Mouse (Mus musculus) intestine, embryonic 14.5 days (tissue): ENCODE measurements around the gene Suclg1. TPM values are rescaled to one million over a fixed set of nuclear protein-coding genes. Genes with fewer than 3 reads are reported as not detected.
A peak's percentile ranks its signal among the peaks of the same experiment; 100 is the strongest.

ENCODE experiments used
- ATAC-seq: fragments of 200-750 bp; cut with Nextera tagmentation; replicated peaks from 2 replicates; pipeline ENCODE4 v1.8.0; 2017; ENCODE audit warnings: low read depth, moderate number of reproducible peaks, moderate TSS enrichment, moderate library complexity; ENCODE audit not compliant: low FRiP score, low TSS enrichment
- DNase-seq: peaks from one replicate; pipeline ENCODE4 v3.0.0-alpha.2; 2018; ENCODE audit warnings: low spot score
- H3K27ac ChIP-seq: fragments of 300-500 bp; sonication (generic); 2 replicates; pipeline ENCODE4 v1.5.1; 2014; ENCODE audit warnings: low read depth, mild to moderate bottlenecking, control low read depth
- H3K27me3 ChIP-seq: fragments of 300-500 bp; sonication (generic); replicated peaks from 2 replicates; pipeline ENCODE4 v1.6.1; 2014; ENCODE audit warnings: low read length, control low read depth; ENCODE audit not compliant: control insufficient read depth, insufficient read depth
- H3K36me3 ChIP-seq: fragments of 300-500 bp; sonication (generic); 2 replicates; pipeline ENCODE4 v1.6.1; 2014; ENCODE audit warnings: low read length, control low read depth; ENCODE audit not compliant: control insufficient read depth, insufficient read depth
- H3K4me1 ChIP-seq: fragments of 300-500 bp; sonication (generic); replicated peaks from 2 replicates; pipeline ENCODE4 v1.6.1; 2014; ENCODE audit warnings: low read length, control low read depth, mixed read lengths; ENCODE audit not compliant: control insufficient read depth, insufficient read depth
- H3K4me2 ChIP-seq: fragments of 300-500 bp; sonication (generic); 2 replicates; pipeline ENCODE4 v1.6.1; 2014; ENCODE audit warnings: low read length
- H3K4me3 ChIP-seq: fragments of 300-500 bp; sonication (generic); 2 replicates; pipeline ENCODE4 v1.5.1; 2014; ENCODE audit warnings: low read depth, low read length, control low read depth, mixed read lengths
- H3K9ac ChIP-seq: fragments of 300-500 bp; sonication (generic); 2 replicates; pipeline ENCODE4 v1.6.1; 2014; ENCODE audit warnings: mild to moderate bottlenecking, low read length
- H3K9me3 ChIP-seq: fragments of 300-500 bp; sonication (generic); 2 replicates; pipeline ENCODE4 v1.6.1; 2016; ENCODE audit warnings: low read length, control low read depth; ENCODE audit not compliant: control insufficient read depth
- WGBS: fragments of 180-500 bp; shearing (Covaris S2); extraction: QIAGEN DNeasy Blood & Tissue Kit; methylation state at CpG from one replicate; pipeline ENCODE4 v1.1.7; 2014; 5-methylcytosine and 5-hydroxymethylcytosine counted together
- polyA plus RNA-seq: library from polyadenylated mRNA; unstranded; fragments of >200 nt; fragmentation: Nextera tagmentation; extraction: Ambion mirVana; gene quantifications from 2 replicates; pipeline ENCODE4 v1.2.1, GENCODE M21; 2014

The Suclg1 gene
- polyA plus RNA-seq = 226 and 235 TPM in 2 replicates

GRCm38 (mm10) chr6:73248237-73249048 is at the start of gene Suclg1:
TSS of gene Suclg1 (plus strand) at chr6:73248382.
- H3K9ac ChIP-seq = peak within 1 kb of the TSS; percentile 85
- ATAC-seq (peak; percentile 93), DNase-seq (peak; percentile 93)
- WGBS = under 1% methylated on average over 57 of the region's 58 CpGs
- no peaks in the 10 kb centered on the region for H3K27me3 ChIP-seq
- H3K36me3 ChIP-seq = no peaks in the 10 kb centered on the region
- peak within 1 kb of the TSS; percentile 79 for H3K27ac ChIP-seq
- H3K4me2 ChIP-seq = peak within 1 kb of the TSS; percentile 81
- H3K9me3 ChIP-seq = no peaks in the 10 kb centered on the region
- peaks cover 11% of the 10 kb centered on the region for H3K4me1 ChIP-seq
- peak within 1 kb of the TSS; percentile 86 for H3K4me3 ChIP-seq

DNA sequence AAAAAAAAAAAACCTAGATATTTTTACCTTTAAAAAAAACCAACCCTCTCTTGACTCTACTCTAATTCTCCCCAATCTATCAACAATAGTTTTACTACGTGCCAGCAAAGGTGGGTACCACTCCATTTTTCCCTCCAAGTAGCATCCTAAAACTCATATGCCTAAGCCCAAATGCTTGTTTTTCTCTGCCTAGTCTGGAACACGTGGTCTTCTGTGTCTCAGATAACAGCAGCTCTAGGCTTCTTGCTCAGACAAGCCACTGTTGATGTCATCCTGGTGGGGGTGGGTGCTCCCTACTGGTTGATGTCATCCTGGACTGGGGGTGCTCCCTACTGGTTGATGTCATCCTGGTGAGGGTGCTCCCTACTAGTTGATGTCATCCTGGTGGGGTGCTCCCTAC is 44.5 kb upstream of the Suclg1 start:
- WGBS = 78% methylated on average over 2 of the region's 2 CpGs
- Histone ChIP-seq H3K36me3 (no peaks in the 10 kb centered on the region), H3K4me1 (no peaks in the 10 kb centered on the region), H3K4me3 (no peak overlapping the region), H3K27ac (no peak overlapping the region), H3K27me3 (no peaks in the 10 kb centered on the region), H3K9me3 (no peaks in the 10 kb centered on the region), H3K4me2 (no peak overlapping the region), H3K9ac (no peak overlapping the region)
- DNase-seq (no peak), ATAC-seq (no peak)

DNA sequence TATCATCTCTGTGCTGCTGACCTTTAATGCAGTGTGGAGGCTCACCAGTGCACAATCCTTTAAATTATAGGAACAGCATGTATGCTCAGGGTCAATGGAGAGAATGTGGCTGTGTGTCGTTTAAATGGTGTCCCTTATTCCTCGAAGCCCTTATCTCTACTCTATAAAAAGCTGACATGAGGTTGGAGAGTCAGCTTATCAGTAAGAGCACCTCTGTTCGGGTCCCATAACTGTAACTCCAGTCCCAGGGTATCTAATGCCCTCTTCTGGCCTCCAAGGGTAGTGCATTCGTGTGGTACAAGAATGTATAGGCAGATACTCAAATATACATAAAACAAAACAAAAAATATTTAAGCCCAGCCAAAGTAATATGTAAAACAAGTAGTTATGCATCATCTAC is 43.2 kb upstream of the Suclg1 start:
- H3K36me3 ChIP-seq = no peaks in the 10 kb centered on the region
- H3K4me1 ChIP-seq = no peaks in the 10 kb centered on the region
- H3K4me2 ChIP-seq = no peak overlapping the region
- no peaks in the 10 kb centered on the region for H3K9me3 ChIP-seq
- no peak overlapping the region for H3K4me3 ChIP-seq
- ATAC-seq (no peak), DNase-seq (no peak)
- no peaks in the 10 kb centered on the region for H3K27me3 ChIP-seq
- no peak overlapping the region for H3K27ac ChIP-seq
- 77% methylated on average over 4 of the region's 4 CpGs for WGBS
- no peak overlapping the region for H3K9ac ChIP-seq

DNA sequence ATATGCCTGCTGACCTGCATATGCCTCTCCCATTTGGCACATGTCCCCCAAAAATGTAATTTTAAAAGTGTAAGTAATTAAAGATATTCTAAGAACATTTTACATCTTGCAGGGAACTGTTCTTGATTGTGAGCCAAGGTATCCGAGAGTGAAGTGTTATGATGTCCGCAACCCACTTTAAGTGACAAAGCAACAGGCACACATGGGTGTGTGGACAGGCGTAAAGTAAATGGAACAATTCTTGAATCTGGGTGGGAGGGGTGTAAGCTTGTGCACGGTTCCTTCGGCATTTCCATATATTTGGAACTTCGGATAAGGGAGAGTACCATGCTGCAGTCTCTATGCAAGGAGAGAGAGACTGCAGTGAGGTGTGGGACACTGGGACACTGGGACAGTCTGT is 38.6 kb upstream of the Suclg1 start:
- 90% methylated on average over 6 of the region's 6 CpGs for WGBS
- ATAC-seq (no peak), DNase-seq (no peak)
- H3K4me1 ChIP-seq = no peaks in the 10 kb centered on the region
- no peaks in the 10 kb centered on the region for H3K9me3 ChIP-seq
- H3K27ac ChIP-seq = no peak overlapping the region
- no peaks in the 10 kb centered on the region for H3K36me3 ChIP-seq
- no peak overlapping the region for H3K4me3 ChIP-seq
- H3K4me2 ChIP-seq = no peak overlapping the region
- no peak overlapping the region for H3K9ac ChIP-seq
- H3K27me3 ChIP-seq = no peaks in the 10 kb centered on the region

DNA sequence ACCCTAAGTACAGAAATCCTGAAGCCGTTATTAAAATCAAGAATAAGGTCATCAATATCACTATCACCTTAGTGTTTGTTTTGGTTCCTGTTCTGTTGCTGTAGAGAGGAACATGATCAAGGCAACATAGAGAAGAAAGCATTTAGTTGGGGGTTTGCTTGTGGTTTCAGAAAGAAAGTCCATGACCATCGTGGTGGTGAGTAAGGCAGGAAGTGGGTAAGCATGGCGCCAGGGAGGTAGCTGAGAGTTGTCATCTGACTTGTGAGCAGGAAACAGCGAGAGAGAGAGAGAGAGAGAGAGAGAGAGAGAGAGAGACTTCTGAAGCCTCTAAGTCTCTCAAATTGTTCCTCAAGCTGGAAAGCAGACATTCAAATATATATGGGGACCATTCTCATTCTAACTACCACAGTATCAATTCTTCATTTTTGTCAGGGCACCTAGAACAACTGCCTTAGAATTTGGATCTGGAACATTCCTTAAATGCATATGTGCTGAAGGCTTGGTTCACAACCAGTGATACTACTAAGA is 37.7 kb upstream of the Suclg1 start:
- 82% methylated on average over 4 of the region's 4 CpGs for WGBS
- no peaks in the 10 kb centered on the region for H3K27me3 ChIP-seq
- H3K4me3 ChIP-seq = no peak overlapping the region
- ATAC-seq (no peak), DNase-seq (no peak)
- H3K9me3 ChIP-seq = no peaks in the 10 kb centered on the region
- H3K4me2 ChIP-seq = no peak overlapping the region
- H3K9ac ChIP-seq = no peak overlapping the region
- H3K36me3 ChIP-seq = no peaks in the 10 kb centered on the region
- H3K4me1 ChIP-seq = no peaks in the 10 kb centered on the region
- no peak overlapping the region for H3K27ac ChIP-seq

GRCm38 (mm10) chr6:73211036-73211435 is 37.1 kb upstream of the Suclg1 start:
- Histone ChIP-seq H3K27ac (no peak overlapping the region), H3K4me2 (no peak overlapping the region), H3K4me3 (no peak overlapping the region), H3K27me3 (no peaks in the 10 kb centered on the region), H3K36me3 (no peaks in the 10 kb centered on the region), H3K9ac (no peak overlapping the region), H3K4me1 (no peaks in the 10 kb centered on the region), H3K9me3 (no peaks in the 10 kb centered on the region)
- no peak for DNase-seq
- ATAC-seq = no peak
- WGBS = 88% methylated on average over 3 of the region's 3 CpGs

GRCm38 (mm10) chr6:73211602-73212001 is 36.6 kb upstream of the Suclg1 start:
- no peaks in the 10 kb centered on the region for H3K4me1 ChIP-seq
- H3K4me3 ChIP-seq = no peak overlapping the region
- H3K36me3 ChIP-seq = no peaks in the 10 kb centered on the region

DNA sequence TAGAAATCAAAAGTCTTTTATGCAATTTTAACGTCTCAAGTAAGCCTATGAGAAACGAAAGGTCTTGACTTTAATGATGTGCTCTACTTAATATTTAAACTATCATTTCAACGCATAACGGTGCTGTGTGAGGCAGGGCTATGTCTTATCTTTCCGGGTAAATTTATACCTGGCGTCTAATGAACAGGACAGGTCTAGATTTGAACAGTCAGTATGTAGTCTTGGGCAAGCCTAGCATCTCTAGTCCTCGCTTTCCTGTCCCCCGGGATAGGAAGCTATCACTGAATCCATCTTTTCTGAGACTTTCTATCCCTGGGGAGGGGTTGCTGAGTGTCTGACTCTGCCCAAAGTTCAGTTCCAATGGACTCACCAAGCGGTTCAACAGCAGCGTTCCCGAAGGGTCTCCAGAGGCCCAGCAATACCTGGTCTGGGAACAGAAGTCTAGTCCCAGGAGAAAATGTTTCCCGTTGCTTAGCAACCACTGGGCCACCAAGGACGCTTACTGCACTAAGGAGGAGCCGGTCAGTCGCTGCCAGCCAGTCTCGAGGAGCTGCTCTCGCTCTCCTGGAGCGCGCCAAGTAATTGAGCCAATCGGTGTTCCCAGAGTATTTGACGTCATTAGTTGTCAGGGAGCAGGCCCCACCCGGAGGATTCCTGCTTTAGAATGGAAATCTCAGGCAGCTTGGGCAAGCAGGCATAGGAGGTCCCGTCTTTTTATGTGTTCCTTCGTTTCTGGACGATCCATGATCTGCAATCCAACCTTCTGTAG is 26.8 kb upstream of the Suclg1 start, which contains the start of gene Dnah6:
Gene Dnah6 (minus strand): TSS at position 463 of the 769 bp plus-strand sequence.
- peak within 1 kb of the TSS; percentile 85 for H3K27ac ChIP-seq
- peak; percentile 85 for DNase-seq
- no peaks in the 10 kb centered on the region for H3K36me3 ChIP-seq
- no peaks in the 10 kb centered on the region for H3K9me3 ChIP-seq
- peak; percentile 99 for ATAC-seq
- peak within 1 kb of the TSS; percentile 40 for H3K9ac ChIP-seq
- no peaks in the 10 kb centered on the region for H3K27me3 ChIP-seq
- H3K4me1 ChIP-seq = peaks cover 2% of the 10 kb centered on the region; the same call in 1 of the 2 replicates
- peak within 1 kb of the TSS; percentile 42 for H3K4me3 ChIP-seq
- H3K4me2 ChIP-seq = peak within 1 kb of the TSS; percentile 68
- 32% methylated on average over 25 of the region's 25 CpGs for WGBS

More at GRCm38 (mm10) chr6:73211602-73212001, 36.6 kb upstream of the Suclg1 start:
- Histone ChIP-seq H3K9ac (no peak overlapping the region), H3K27me3 (no peaks in the 10 kb centered on the region), H3K9me3 (no peaks in the 10 kb centered on the region), H3K4me2 (no peak overlapping the region), H3K27ac (no peak overlapping the region)
- DNase-seq = no peak
- no peak for ATAC-seq
